Mouse (Mus musculus) ZHBTc4 (cell line): ENCODE results near the gene 4930453N24Rik.

Source experiments
- DNase-seq: peaks from one replicate; pipeline ENCODE4 v3.0.0-alpha.2; 2011; ENCODE audit warnings: low read depth, low spot score

The 4930453N24Rik gene

GRCm38 (mm10) chr16:64721542-64721941, 49.4 kb downstream of the 4930453N24Rik start:
- DNase-seq, result no peak

GRCm38 (mm10) chr16:64719096-64719495, 51.9 kb downstream of the 4930453N24Rik start:
- DNase-seq, result no peak

GRCm38 (mm10) chr16:64717814-64718213, 53.1 kb downstream of the 4930453N24Rik start:
- DNase-seq, result no peak

- no peak for DNase-seq
These were observed 59.1 kb downstream of the 4930453N24Rik start for GRCm38 (mm10) chr16:64711816-64712215.
